Mouse (Mus musculus) intestine, embryonic 15.5 days (tissue): ENCODE measurements around the gene Enpep. TPM values are rescaled to one million over a fixed set of nuclear protein-coding genes. Genes with fewer than 3 reads are reported as not detected.

Experiments used
- ATAC-seq: fragments of 200-750 bp; cut with Nextera tagmentation; 2 replicates; pipeline ENCODE4 v1.8.0; 2017; ENCODE audit warnings: moderate TSS enrichment, moderate library complexity
- H3K27ac ChIP-seq: fragments of 300-500 bp; sonication (generic); 2 replicates; pipeline ENCODE4 v1.5.1; 2015; ENCODE audit warnings: mild to moderate bottlenecking, inconsistent platforms
- H3K27me3 ChIP-seq: fragments of 300-500 bp; sonication (generic); replicated peaks from 2 replicates; pipeline ENCODE4 v1.6.1; 2015; ENCODE audit warnings: inconsistent platforms
- H3K36me3 ChIP-seq: fragments of 300-500 bp; sonication (generic); 2 replicates; pipeline ENCODE4 v1.6.1; 2015; ENCODE audit warnings: inconsistent platforms
- H3K4me1 ChIP-seq: fragments of 300-500 bp; sonication (generic); replicated peaks from 2 replicates; pipeline ENCODE4 v1.6.1; 2015; ENCODE audit warnings: inconsistent platforms
- H3K4me2 ChIP-seq: fragments of 300-500 bp; sonication (generic); replicated peaks from 2 replicates; pipeline ENCODE4 v1.6.1; 2015; ENCODE audit warnings: mild to moderate bottlenecking, inconsistent platforms
- H3K4me3 ChIP-seq: fragments of 300-500 bp; sonication (generic); replicated peaks from 2 replicates; pipeline ENCODE4 v1.5.1; 2015; ENCODE audit warnings: inconsistent platforms
- H3K9ac ChIP-seq: fragments of 300-500 bp; sonication (generic); 2 replicates; pipeline ENCODE4 v1.6.1; 2015; ENCODE audit warnings: inconsistent platforms
- H3K9me3 ChIP-seq: fragments of 300-500 bp; sonication (generic); 2 replicates; pipeline ENCODE4 v1.6.1; 2016; ENCODE audit warnings: inconsistent platforms
- WGBS: fragments of 180-500 bp; shearing (Covaris S2); methylation state at CpG from one replicate; pipeline ENCODE4 v1.1.7; 2015; 5-methylcytosine and 5-hydroxymethylcytosine counted together
- polyA plus RNA-seq: library from polyadenylated mRNA; unstranded; fragments of >200 nt; fragmentation: Nextera tagmentation; extraction: Ambion mirVana; gene quantifications from 2 replicates; pipeline ENCODE4 v1.2.1, GENCODE M21; 2015

The Enpep gene
- polyA plus RNA-seq, 1 experiment from 2014 or later, result 100 TPM

- no peaks in the 10 kb centered on the region for H3K9me3 ChIP-seq
- H3K36me3 ChIP-seq, result no peaks in the 10 kb centered on the region
- no peak overlapping the region for H3K4me2 ChIP-seq
- H3K4me1 ChIP-seq, result peaks cover 6% of the 10 kb centered on the region; the same call in 1 of the 2 replicates
- H3K9ac ChIP-seq, result no peak overlapping the region
- no peaks in the 10 kb centered on the region for H3K27me3 ChIP-seq
- H3K27ac ChIP-seq, result no peak overlapping the region
- no peak overlapping the region for H3K4me3 ChIP-seq
- no peak for ATAC-seq
Measured at GRCm38 (mm10) chr3:129341066-129341465, 8.5 kb upstream of the Enpep start.

GRCm38 (mm10) chr3:129338296-129339091 lies 6.0 kb upstream of the Enpep start:
- Histone ChIP-seq H3K9me3 (no peaks in the 10 kb centered on the region), H3K4me3 (no peak overlapping the region), H3K27me3 (no peaks in the 10 kb centered on the region), H3K4me2 (0 out of 2 replicates have a peak overlapping the region, but pooled peaks have one; percentile 11), H3K9ac (no peak overlapping the region), H3K36me3 (no peaks in the 10 kb centered on the region), H3K27ac (no peak overlapping the region), H3K4me1 (peaks cover 6% of the 10 kb centered on the region; the same call in 1 of the 2 replicates)
- WGBS, result 36% methylated on average over 14 of the region's 14 CpGs
- ATAC-seq, result no peak

GRCm38 (mm10) chr3:129332142-129332541 lies 378 bp downstream of the Enpep start:
- Histone ChIP-seq H3K4me2 (peak overlapping the region; percentile 63), H3K4me1 (0 out of 2 replicates have a peak, but pooled peaks cover 5% of the 10 kb centered on the region), H3K9ac (peak overlapping the region; percentile 27), H3K36me3 (no peaks in the 10 kb centered on the region), H3K4me3 (peak overlapping the region; percentile 47), H3K9me3 (no peaks in the 10 kb centered on the region), H3K27me3 (no peaks in the 10 kb centered on the region), H3K27ac (peak overlapping the region; percentile 48; the same call in 1 of the 2 replicates)
- ATAC-seq, result peak; percentile 50
- WGBS, result 21% methylated on average over 7 of the region's 7 CpGs

- Histone ChIP-seq H3K4me1 (0 out of 2 replicates have a peak, but pooled peaks cover 5% of the 10 kb centered on the region), H3K9me3 (no peaks in the 10 kb centered on the region), H3K36me3 (no peaks in the 10 kb centered on the region), H3K4me3 (peak overlapping the region; percentile 47), H3K4me2 (peak overlapping the region; percentile 63), H3K9ac (peak overlapping the region; percentile 27), H3K27ac (no peak overlapping the region), H3K27me3 (no peaks in the 10 kb centered on the region)
- no peak for ATAC-seq
- 70% methylated on average over 6 of the region's 6 CpGs for WGBS
Measured at GRCm38 (mm10) chr3:129331427-129331826, 1.1 kb downstream of the Enpep start.

- H3K4me1 ChIP-seq, result 0 out of 2 replicates have a peak, but pooled peaks cover 5% of the 10 kb centered on the region
- peak overlapping the region; percentile 9; the same call in 1 of the 2 replicates for H3K4me2 ChIP-seq
- H3K27me3 ChIP-seq, result no peaks in the 10 kb centered on the region
- H3K9me3 ChIP-seq, result no peaks in the 10 kb centered on the region
- ATAC-seq, result no peak
- 70% methylated on average over 4 of the region's 4 CpGs for WGBS
- H3K4me3 ChIP-seq, result no peak overlapping the region
- no peak overlapping the region for H3K27ac ChIP-seq
- no peaks in the 10 kb centered on the region for H3K36me3 ChIP-seq
- no peak overlapping the region for H3K9ac ChIP-seq
Measured at GRCm38 (mm10) chr3:129328056-129328455, 4.5 kb downstream of the Enpep start.

GRCm38 (mm10) chr3:129321585-129321984 lies 10.9 kb downstream of the Enpep start:
- H3K9me3 ChIP-seq, result no peaks in the 10 kb centered on the region
- H3K27ac ChIP-seq, result no peak overlapping the region
- peak; percentile 36; the same call in 1 of the 2 replicates for ATAC-seq
- H3K9ac ChIP-seq, result no peak overlapping the region
- no peaks in the 10 kb centered on the region for H3K36me3 ChIP-seq
- no peak overlapping the region for H3K4me3 ChIP-seq
- H3K4me1 ChIP-seq, result no peaks in the 10 kb centered on the region
- H3K27me3 ChIP-seq, result no peaks in the 10 kb centered on the region
- no peak overlapping the region for H3K4me2 ChIP-seq
- WGBS, result 52% methylated on average over 6 of the region's 6 CpGs

GRCm38 (mm10) chr3:129317032-129317729 lies 15.3 kb downstream of the Enpep start:
- Histone ChIP-seq H3K4me1 (no peaks in the 10 kb centered on the region), H3K9ac (no peak overlapping the region), H3K4me3 (no peak overlapping the region), H3K27me3 (no peaks in the 10 kb centered on the region), H3K36me3 (no peaks in the 10 kb centered on the region), H3K9me3 (no peaks in the 10 kb centered on the region), H3K27ac (no peak overlapping the region), H3K4me2 (no peak overlapping the region)
- no peak for ATAC-seq
- whole genome bisulfite sequencing, result 78% methylated on average over 17 of the region's 17 CpGs

GRCm38 (mm10) chr3:129313671-129314415 lies 18.7 kb downstream of the Enpep start:
- H3K4me3 ChIP-seq, result no peak overlapping the region
- H3K9ac ChIP-seq, result no peak overlapping the region
- ATAC-seq, result no peak
- no peak overlapping the region for H3K4me2 ChIP-seq
- no peaks in the 10 kb centered on the region for H3K27me3 ChIP-seq
- 88% methylated on average over 7 of the region's 7 CpGs for WGBS
- H3K27ac ChIP-seq, result no peak overlapping the region
- H3K9me3 ChIP-seq, result no peaks in the 10 kb centered on the region
- no peaks in the 10 kb centered on the region for H3K36me3 ChIP-seq
- H3K4me1 ChIP-seq, result no peaks in the 10 kb centered on the region

- Histone ChIP-seq H3K9ac (no peak overlapping the region), H3K4me3 (no peak overlapping the region), H3K4me2 (no peak overlapping the region), H3K4me1 (no peaks in the 10 kb centered on the region), H3K27ac (no peak overlapping the region), H3K9me3 (no peaks in the 10 kb centered on the region), H3K36me3 (no peaks in the 10 kb centered on the region), H3K27me3 (no peaks in the 10 kb centered on the region)
- 76% methylated on average over 2 of the region's 2 CpGs for WGBS
- ATAC-seq, result no peak
Measured at GRCm38 (mm10) chr3:129313221-129313620, 19.3 kb downstream of the Enpep start.

- H3K27me3 ChIP-seq, result no peaks in the 10 kb centered on the region
- H3K9me3 ChIP-seq, result no peaks in the 10 kb centered on the region
- no peak overlapping the region for H3K27ac ChIP-seq
- no peaks in the 10 kb centered on the region for H3K36me3 ChIP-seq
- H3K4me2 ChIP-seq, result no peak overlapping the region
- no peaks in the 10 kb centered on the region for H3K4me1 ChIP-seq
- no peak for ATAC-seq
- no peak overlapping the region for H3K9ac ChIP-seq
- H3K4me3 ChIP-seq, result no peak overlapping the region
- WGBS, result 93% methylated on average over 8 of the region's 8 CpGs
Measured at GRCm38 (mm10) chr3:129312511-129312910, 20.0 kb downstream of the Enpep start.

GRCm38 (mm10) chr3:129311951-129312350 lies 20.6 kb downstream of the Enpep start:
- Histone ChIP-seq H3K9me3 (no peaks in the 10 kb centered on the region), H3K4me3 (no peak overlapping the region), H3K9ac (no peak overlapping the region), H3K4me1 (no peaks in the 10 kb centered on the region), H3K36me3 (no peaks in the 10 kb centered on the region), H3K27ac (no peak overlapping the region), H3K27me3 (no peaks in the 10 kb centered on the region), H3K4me2 (no peak overlapping the region)
- no peak for ATAC-seq
- 82% methylated on average over 8 of the region's 8 CpGs for WGBS

GRCm38 (mm10) chr3:129309926-129310325 lies 22.6 kb downstream of the Enpep start:
- H3K9ac ChIP-seq, result no peak overlapping the region
- no peak overlapping the region for H3K27ac ChIP-seq
- H3K9me3 ChIP-seq, result no peaks in the 10 kb centered on the region
- 51% methylated on average over 5 of the region's 5 CpGs for WGBS
- H3K4me3 ChIP-seq, result no peak overlapping the region
- ATAC-seq, result no peak
- no peaks in the 10 kb centered on the region for H3K4me1 ChIP-seq
- H3K27me3 ChIP-seq, result no peaks in the 10 kb centered on the region
- H3K4me2 ChIP-seq, result no peak overlapping the region
- H3K36me3 ChIP-seq, result no peaks in the 10 kb centered on the region
